Mouse (Mus musculus): ENCODE data around the gene Mettl25.

Mettl25 gene

DNA sequence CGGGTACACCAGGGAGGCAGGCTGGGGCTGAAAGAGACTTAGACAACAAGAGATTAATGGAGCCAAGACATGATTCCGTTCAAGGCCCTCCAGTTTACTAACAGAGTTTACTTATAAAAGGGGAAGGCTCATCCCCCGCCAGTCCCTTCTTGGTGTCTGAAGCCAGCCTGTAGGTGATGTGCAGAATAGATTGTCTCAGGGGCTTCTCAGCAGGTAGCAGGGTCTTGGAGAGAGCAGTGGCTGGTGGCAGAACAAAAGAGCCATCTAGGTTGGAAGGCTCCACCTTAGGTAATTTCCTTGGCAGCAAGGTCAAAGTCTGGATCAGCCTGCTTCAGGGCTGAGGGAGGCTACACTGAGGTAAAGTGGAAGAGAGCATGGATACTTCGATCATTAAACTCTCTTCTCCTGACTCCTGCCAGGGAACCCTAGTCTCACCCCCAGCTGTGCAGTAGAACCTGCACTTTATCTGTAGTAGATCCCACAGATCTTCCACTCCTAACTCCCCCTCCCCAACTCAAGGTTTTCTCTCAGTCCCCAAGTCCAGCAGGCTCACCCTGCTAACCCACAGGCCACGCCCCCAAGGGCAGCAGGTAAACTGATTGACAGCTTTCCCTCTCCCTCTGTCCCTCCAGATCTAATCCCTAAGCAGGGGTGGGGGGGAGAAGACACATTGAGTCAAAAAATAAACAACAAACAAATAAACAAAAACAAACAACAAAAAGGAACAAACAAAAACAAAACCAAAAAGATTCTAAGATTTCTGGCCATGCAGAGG, 87.2 kb downstream of the Mettl25 start:
- no peak for DNase-seq (ENCODE audit: low spot score in 2 of 2)

GRCm38 (mm10) chr10:105746019-105746418, 95.2 kb downstream of the Mettl25 start:
- DNase-seq (ENCODE audit: low spot score in 2 of 2): no peak

DNA sequence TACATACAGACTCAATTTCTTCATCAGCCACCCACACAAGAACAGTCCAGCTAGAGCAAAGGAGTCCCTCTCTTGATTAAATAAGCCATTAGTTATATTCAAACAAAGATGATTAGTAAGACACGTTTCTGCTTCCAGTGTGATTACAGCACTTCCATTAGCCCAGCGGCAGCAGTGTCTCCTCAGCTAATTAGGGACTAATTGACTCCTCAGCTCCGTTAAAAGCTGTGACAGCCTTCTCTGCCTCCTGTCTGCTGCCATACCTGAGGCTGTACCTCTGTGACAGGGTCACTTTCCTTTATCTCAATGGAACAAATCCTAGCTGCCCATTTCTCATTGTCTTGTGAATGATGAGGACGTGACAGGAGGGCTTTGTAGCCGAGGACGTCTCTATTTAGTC, 99.4 kb downstream of the Mettl25 start:
- no peak for DNase-seq (ENCODE audit: low spot score in 2 of 2)

DNA sequence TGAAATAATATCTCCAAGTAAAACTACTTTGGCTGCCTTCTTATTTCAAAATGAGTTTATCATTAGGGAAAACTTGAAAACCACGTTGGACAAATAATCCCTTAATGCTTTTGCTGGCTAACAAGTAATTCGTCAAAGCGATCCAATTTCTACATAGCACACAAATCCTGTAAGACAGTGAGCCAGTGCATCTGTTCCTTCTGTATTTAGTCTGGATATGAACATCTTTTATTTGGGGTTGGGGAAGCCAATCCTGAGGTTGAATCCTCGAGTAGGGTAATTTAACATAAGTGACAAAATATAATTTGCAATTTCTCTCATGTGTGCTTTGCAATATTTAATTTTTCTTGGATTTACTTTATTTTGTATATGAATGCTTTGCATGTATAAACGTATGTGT, 102.2 kb downstream of the Mettl25 start:
- no peak for DNase-seq (ENCODE audit: low spot score in 2 of 2)

GRCm38 (mm10) chr10:105727798-105728197, 113.4 kb downstream of the Mettl25 start:
- no peak for DNase-seq (ENCODE audit: low spot score in 2 of 2)

GRCm38 (mm10) chr10:105727353-105727752, 113.8 kb downstream of the Mettl25 start:
- DNase-seq (ENCODE audit: low spot score in 2 of 2): no peak

DNA sequence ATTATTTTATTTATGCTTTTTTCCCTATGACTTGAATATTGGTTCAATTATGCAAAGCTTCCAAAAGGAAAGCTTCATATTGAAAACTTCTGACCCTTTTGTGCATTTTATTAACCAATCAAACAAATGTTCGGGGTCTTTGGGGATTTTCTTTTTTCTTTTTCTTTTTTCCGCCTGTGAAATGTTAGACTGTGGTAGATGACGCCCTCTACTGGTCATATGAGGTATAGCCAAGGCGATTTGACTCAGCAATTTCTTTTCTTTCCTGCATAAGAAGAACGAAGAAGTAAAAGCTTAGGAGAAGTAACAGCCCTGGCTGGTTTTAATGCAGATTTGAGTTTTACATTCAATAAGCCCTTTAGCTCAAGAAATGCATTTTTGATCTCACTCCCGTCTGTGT, 126.3 kb downstream of the Mettl25 start:
- no peak for DNase-seq (ENCODE audit: low spot score in 2 of 2)

DNA sequence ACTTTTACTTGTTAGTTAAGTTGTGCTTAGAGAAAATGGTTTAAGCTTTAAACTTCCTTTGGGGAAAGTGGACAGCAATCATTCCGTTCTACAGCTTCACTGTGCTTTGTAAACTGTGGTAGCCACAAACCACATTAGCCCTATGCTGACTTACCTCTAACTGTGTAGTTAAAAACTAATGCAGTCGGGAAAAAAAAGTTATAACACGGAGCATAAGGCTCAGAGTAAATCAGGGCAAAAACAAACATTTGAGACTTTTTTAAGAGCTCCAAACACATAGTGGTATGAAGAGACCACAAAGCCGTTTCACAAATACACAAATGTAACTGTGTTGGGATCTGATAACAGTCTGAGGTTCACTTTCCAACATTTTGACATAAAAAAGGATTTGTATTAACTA, 126.8 kb downstream of the Mettl25 start:
- no peak for DNase-seq (ENCODE audit: low spot score in 2 of 2)

- no peak for DNase-seq (ENCODE audit: low spot score in 2 of 2)
Measured at GRCm38 (mm10) chr10:105713222-105713621, 128.0 kb downstream of the Mettl25 start.
